Mouse (Mus musculus) intestine, embryonic 16.5 days (tissue): ENCODE measurements at regions not wholly inside any gene's neighbourhood (a gene's known extent, or its start where the extent isn't known, plus 50 kb on each side); places are given as distances from the start of the nearest gene placed in this dataset.
A peak's percentile ranks its signal among the peaks of the same experiment; 100 is the strongest.

Experiments
- ATAC-seq: fragments of 200-750 bp; cut with Nextera tagmentation; 2 replicates; pipeline ENCODE4 v1.8.0; 2017; ENCODE audit warnings: moderate TSS enrichment, moderate library complexity
- H3K27ac ChIP-seq: fragments of 300-500 bp; sonication (generic); 2 replicates; pipeline ENCODE4 v1.5.1; 2014; ENCODE audit warnings: mild to moderate bottlenecking, low read length
- H3K27me3 ChIP-seq: fragments of 300-500 bp; sonication (generic); replicated peaks from 2 replicates; pipeline ENCODE4 v1.6.1; 2014; ENCODE audit warnings: low read length, control low read depth, mixed read lengths; ENCODE audit not compliant: control insufficient read depth, insufficient read depth
- H3K36me3 ChIP-seq: fragments of 300-500 bp; sonication (generic); 2 replicates; pipeline ENCODE4 v1.6.1; 2014; ENCODE audit warnings: low read length, control low read depth; ENCODE audit not compliant: control insufficient read depth, insufficient read depth
- H3K4me1 ChIP-seq: fragments of 300-500 bp; sonication (generic); 2 replicates; pipeline ENCODE4 v1.6.1; 2014; ENCODE audit warnings: low read length, control low read depth, mixed read lengths; ENCODE audit not compliant: control insufficient read depth, insufficient read depth
- H3K4me2 ChIP-seq: fragments of 300-500 bp; sonication (generic); 2 replicates; pipeline ENCODE4 v1.6.1; 2014; ENCODE audit warnings: low read depth, low read length, control low read depth
- H3K4me3 ChIP-seq: fragments of 300-500 bp; sonication (generic); 2 replicates; pipeline ENCODE4 v1.5.1; 2014; ENCODE audit warnings: mild to moderate bottlenecking, low read length
- H3K9ac ChIP-seq: fragments of 300-500 bp; sonication (generic); 2 replicates; pipeline ENCODE4 v1.6.1; 2014; ENCODE audit warnings: low read depth, low read length
- H3K9me3 ChIP-seq: fragments of 300-500 bp; sonication (generic); 2 replicates; pipeline ENCODE4 v1.6.1; 2016; ENCODE audit warnings: low read length, control low read depth; ENCODE audit not compliant: control insufficient read depth
- WGBS: fragments of 180-500 bp; shearing (Covaris S2); extraction: QIAGEN DNeasy Blood & Tissue Kit; methylation state at CpG from one replicate; pipeline ENCODE4 v1.1.7; 2014; 5-methylcytosine and 5-hydroxymethylcytosine counted together

- WGBS, result 84% methylated on average over 3 of the region's 3 CpGs
- Histone ChIP-seq H3K4me1 (no peaks in the 10 kb centered on the region), H3K27me3 (no peaks in the 10 kb centered on the region), H3K4me3 (no peak overlapping the region), H3K36me3 (no peaks in the 10 kb centered on the region), H3K9me3 (no peaks in the 10 kb centered on the region), H3K4me2 (no peak overlapping the region), H3K27ac (no peak overlapping the region), H3K9ac (no peak overlapping the region)
- ATAC-seq, result peak; percentile 88
Measured at GRCm38 (mm10) chr16:68428541-68428940, 807.8 kb upstream of the Cadm2 start.

DNA sequence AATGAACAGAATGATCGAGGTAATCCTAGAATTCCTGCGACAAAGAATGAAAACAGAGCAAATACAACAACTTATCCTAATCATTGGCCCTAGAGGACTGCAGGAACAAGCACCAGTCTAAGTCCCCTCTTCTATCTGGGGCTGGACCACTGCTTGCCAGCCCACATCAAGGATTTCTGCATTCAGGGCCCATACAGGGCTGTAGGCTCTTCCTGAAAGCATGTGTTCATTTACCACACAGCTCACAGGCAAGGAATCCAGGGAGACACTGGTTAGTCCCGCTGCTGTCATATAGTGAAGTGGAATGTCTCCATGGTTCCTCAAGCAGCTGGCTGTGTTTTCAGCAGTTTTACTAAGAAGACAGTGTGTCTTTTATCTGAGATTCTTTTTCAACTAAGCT lies 806.8 kb upstream of the Cadm2 start:
- no peak overlapping the region for H3K9ac ChIP-seq
- 82% methylated on average over 3 of the region's 3 CpGs for WGBS
- no peak for ATAC-seq

GRCm38 (mm10) chr16:68425276-68425675 lies 804.6 kb upstream of the Cadm2 start:
- WGBS, result 81% methylated on average over 1 of the region's 1 CpGs
- no peak for ATAC-seq

More for the DNA sequence above, 806.8 kb upstream of the Cadm2 start:
- H3K4me3 ChIP-seq, result no peak overlapping the region
- no peaks in the 10 kb centered on the region for H3K36me3 ChIP-seq
- H3K27me3 ChIP-seq, result no peaks in the 10 kb centered on the region
- no peaks in the 10 kb centered on the region for H3K4me1 ChIP-seq
- no peaks in the 10 kb centered on the region for H3K9me3 ChIP-seq
- H3K27ac ChIP-seq, result no peak overlapping the region
- no peak overlapping the region for H3K4me2 ChIP-seq

GRCm38 (mm10) chr16:68401860-68402671 lies 781.4 kb upstream of the Cadm2 start:
- no peaks in the 10 kb centered on the region for H3K27me3 ChIP-seq
- H3K4me2 ChIP-seq, result no peak overlapping the region
- no peaks in the 10 kb centered on the region for H3K9me3 ChIP-seq
- H3K4me3 ChIP-seq, result no peak overlapping the region
- H3K27ac ChIP-seq, result no peak overlapping the region
- no peaks in the 10 kb centered on the region for H3K36me3 ChIP-seq
- 57% methylated on average over 4 of the region's 4 CpGs for WGBS
- no peaks in the 10 kb centered on the region for H3K4me1 ChIP-seq
- ATAC-seq, result peak; percentile 77
- no peak overlapping the region for H3K9ac ChIP-seq

More at GRCm38 (mm10) chr16:68425276-68425675, 804.6 kb upstream of the Cadm2 start:
- H3K4me3 ChIP-seq, result no peak overlapping the region
- H3K36me3 ChIP-seq, result no peaks in the 10 kb centered on the region
- H3K9me3 ChIP-seq, result no peaks in the 10 kb centered on the region
- no peak overlapping the region for H3K9ac ChIP-seq
- H3K4me2 ChIP-seq, result no peak overlapping the region
- no peaks in the 10 kb centered on the region for H3K4me1 ChIP-seq
- H3K27me3 ChIP-seq, result no peaks in the 10 kb centered on the region
- H3K27ac ChIP-seq, result no peak overlapping the region

DNA sequence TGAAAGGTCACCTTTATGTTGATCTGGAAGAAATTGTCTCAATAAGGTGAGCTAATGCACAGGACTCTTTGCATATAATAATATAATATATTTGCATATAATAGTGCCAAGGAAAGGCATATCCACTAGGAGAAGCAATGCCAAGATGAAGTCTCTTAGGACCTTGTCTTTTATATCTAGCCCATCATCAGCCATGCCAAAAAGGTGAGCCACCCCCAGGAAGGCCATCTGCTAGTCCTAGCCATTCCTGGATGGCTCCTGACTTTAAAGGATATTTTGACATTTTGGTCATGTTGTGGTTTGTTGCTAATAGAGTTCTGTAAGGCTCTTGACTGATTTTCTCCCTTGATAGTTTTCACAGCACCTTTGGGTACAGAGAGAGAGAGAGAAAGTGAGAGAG lies 779.9 kb upstream of the Cadm2 start:
- no peaks in the 10 kb centered on the region for H3K9me3 ChIP-seq
- no peaks in the 10 kb centered on the region for H3K36me3 ChIP-seq
- H3K4me1 ChIP-seq, result no peaks in the 10 kb centered on the region
- H3K9ac ChIP-seq, result no peak overlapping the region
- H3K27ac ChIP-seq, result no peak overlapping the region
- H3K4me2 ChIP-seq, result no peak overlapping the region
- H3K4me3 ChIP-seq, result no peak overlapping the region
- no peak for ATAC-seq
- no peaks in the 10 kb centered on the region for H3K27me3 ChIP-seq

GRCm38 (mm10) chr16:68351088-68351487 lies 730.4 kb upstream of the Cadm2 start:
- no peaks in the 10 kb centered on the region for H3K9me3 ChIP-seq
- H3K4me3 ChIP-seq, result no peak overlapping the region
- H3K4me2 ChIP-seq, result no peak overlapping the region
- H3K27ac ChIP-seq, result no peak overlapping the region
- no peak for ATAC-seq
- no peak overlapping the region for H3K9ac ChIP-seq
- H3K27me3 ChIP-seq, result no peaks in the 10 kb centered on the region
- H3K36me3 ChIP-seq, result no peaks in the 10 kb centered on the region
- H3K4me1 ChIP-seq, result no peaks in the 10 kb centered on the region

DNA sequence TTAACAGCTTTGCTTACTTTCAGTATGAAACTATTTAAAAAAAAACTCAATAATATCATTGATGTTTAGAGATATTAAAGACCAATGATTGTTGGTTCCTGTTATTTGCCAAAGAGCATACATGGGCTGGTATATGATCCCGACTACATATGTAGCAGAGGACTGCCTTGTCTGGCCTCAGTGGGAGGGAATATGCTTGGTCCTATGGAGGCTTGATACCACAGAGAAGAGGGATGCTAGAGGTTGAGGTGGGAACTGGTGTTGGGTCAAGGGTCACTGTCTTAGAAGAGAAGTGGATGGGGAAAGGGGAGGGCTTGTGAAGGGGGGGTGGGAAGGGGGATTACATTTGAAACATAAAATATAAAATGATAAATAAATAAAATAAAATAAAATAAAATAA lies 718.3 kb upstream of the Cadm2 start:
- WGBS, result 83% methylated on average over 1 of the region's 1 CpGs

More for the DNA sequence above, 718.3 kb upstream of the Cadm2 start:
- no peaks in the 10 kb centered on the region for H3K36me3 ChIP-seq
- H3K4me1 ChIP-seq, result no peaks in the 10 kb centered on the region
- H3K9ac ChIP-seq, result no peak overlapping the region
- no peak overlapping the region for H3K27ac ChIP-seq
- H3K4me2 ChIP-seq, result no peak overlapping the region
- no peaks in the 10 kb centered on the region for H3K27me3 ChIP-seq
- no peak for ATAC-seq
- H3K9me3 ChIP-seq, result no peaks in the 10 kb centered on the region
- H3K4me3 ChIP-seq, result no peak overlapping the region
